Mouse (Mus musculus) stomach, postnatal 0 days (tissue): ENCODE results near the gene Cyp4x1.

Experiments
- CTCF ChIP-seq: IDR thresholded peaks from 2 replicates; pipeline ENCODE4 v1.5.1; 2016; ENCODE audit warnings: antibody characterized with exemption, low read depth, mild to moderate bottlenecking, moderate library complexity
- EP300 ChIP-seq: optimal IDR thresholded peaks from 2 replicates; pipeline ENCODE3; 2016; ENCODE audit warnings: antibody characterized with exemption

DNA sequence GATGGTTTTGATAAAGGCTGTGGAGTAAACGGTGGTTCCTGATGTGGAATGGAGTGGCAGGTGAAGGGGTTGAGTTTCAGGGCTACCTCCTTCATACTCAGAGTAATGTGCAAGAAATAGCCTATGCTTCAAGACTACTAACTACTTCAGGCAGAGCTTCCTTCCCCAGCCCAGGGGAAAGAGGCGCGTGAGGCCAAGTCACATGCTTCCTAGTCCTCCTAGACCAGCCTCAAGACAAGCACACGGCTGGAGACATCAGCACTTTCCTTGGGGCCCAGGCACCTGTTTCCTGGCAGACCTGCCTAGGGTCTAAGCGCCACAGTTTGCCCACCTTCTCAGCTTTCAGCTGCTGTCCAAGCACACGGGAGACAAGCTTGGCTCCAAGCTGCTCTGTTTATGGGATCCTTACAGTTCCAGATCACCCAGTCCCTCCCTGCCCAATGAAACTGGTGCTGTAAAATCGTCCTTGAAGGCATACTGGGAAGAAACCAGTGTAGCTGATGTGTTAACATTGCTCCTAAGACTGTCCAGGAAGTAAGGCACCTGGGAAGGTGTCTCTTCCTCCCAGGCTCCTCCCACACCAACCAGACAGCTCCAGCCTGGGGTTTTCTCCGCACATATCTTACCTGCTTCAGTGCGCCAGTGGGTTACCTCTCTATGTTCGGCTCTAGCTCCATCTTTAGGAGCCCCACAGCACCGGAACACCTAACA is 37.5 kb downstream of the Cyp4x1 start:
- TF ChIP-seq CTCF (no peak), EP300 (no peak)
